33 mouse cellular contexts compared by ENCODE assay signal in genomic region chr1:152973421-152973820, GRCm38 (mm10). TPM values are rescaled to one million over a fixed set of nuclear protein-coding genes. Genes with fewer than 3 reads are reported as not detected.
DNase-seq lines count a peak whose midpoint lies in the region; ATAC-seq and TF ChIP-seq lines count a peak whose summit lies in the region.
"Had no signal": no experiment of that assay in that cellular context is flagged by ENCODE, and none has a peak within 500 bp of the region (broad histone marks: within the 10 kb centered on the region; RNA-seq: fewer than 3 reads in every experiment).

No protein-coding gene starts in this region.

- no peak for ATAC-seq in midbrain, postnatal 0 days (ENCODE audit: low FRiP score)
- no peak for ATAC-seq in neural tube, embryonic 15.5 days (ENCODE audit: low FRiP score)
- ATAC-seq: activated CD4-positive, CD25-positive, alpha-beta regulatory T cell, adult 4 months; forebrain, embryonic 13.5 days; inflammation-experienced regulatory T-cells, adult 6 months; liver, embryonic 12.5 days; liver, postnatal 0 days had no signal

- H3K36me3 ChIP-seq in midbrain, embryonic 10.5 days = no peaks in the 10 kb centered on the region
- no peaks in the 10 kb centered on the region for H3K36me3 ChIP-seq in midbrain, postnatal 0 days (ENCODE audit: insufficient read depth, low read length)
- H3K36me3 ChIP-seq in neural tube, embryonic 15.5 days = no peaks in the 10 kb centered on the region; the same call in 1 of the 2 replicates
- H3K36me3 ChIP-seq: heart, embryonic 15.5 days; kidney, embryonic 15.5 days; liver, embryonic 12.5 days; midbrain, embryonic 12.5 days; stomach, embryonic 15.5 days had no signal

- DNase-seq in embryo, embryonic 11 days = peak; percentile 37
- DNase-seq in embryo, embryonic 10.5 days (ENCODE audit: low spot score) = no peak
- DNase-seq in midbrain, embryonic 10.5 days (ENCODE audit: low spot score) = no peak
- DNase-seq in midbrain, postnatal 0 days (ENCODE audit: low spot score) = no peak
- peak; percentile 31 for DNase-seq in neural tube, embryonic 10.5 days (ENCODE audit: extremely low spot score, low spot score)
- DNase-seq in kidney, postnatal 4 days = no peak
- DNase-seq in left cerebral cortex, adult 9 months (ENCODE audit: low spot score in 2 of 2) = no peak
- DNase-seq: adrenal gland, adult 2 months; adrenal gland, postnatal 36 days; cerebellum, adult 2 months; cerebellum, postnatal 14 days; gastrocnemius, postnatal 10 days; heart, postnatal 36 days; kidney, adult 18-20 months; kidney, postnatal 25 days; left cerebral cortex, postnatal 4 days; liver, postnatal 0 days; right cerebral cortex, postnatal 25 days; thymus, postnatal 14 days had no signal

- H3K27me3 ChIP-seq in midbrain, embryonic 10.5 days (ENCODE audit: low read depth, poor library complexity, severe bottlenecking) = no peaks in the 10 kb centered on the region
- H3K27me3 ChIP-seq in midbrain, postnatal 0 days (ENCODE audit: insufficient read depth, low read length) = no peaks in the 10 kb centered on the region
- no peaks in the 10 kb centered on the region for H3K27me3 ChIP-seq in neural tube, embryonic 15.5 days (replicated peaks)
- H3K27me3 ChIP-seq: forebrain, embryonic 13.5 days; heart, embryonic 15.5 days; kidney, embryonic 15.5 days; liver, embryonic 12.5 days; midbrain, embryonic 12.5 days; stomach, embryonic 15.5 days had no signal

- peak overlapping the region; percentile 53 for H3K27ac ChIP-seq in midbrain, embryonic 10.5 days (replicated peaks)
- H3K27ac ChIP-seq in midbrain, postnatal 0 days (ENCODE audit: low read depth, low read length) = no peak overlapping the region
- H3K27ac ChIP-seq in neural tube, embryonic 15.5 days (replicated peaks) = peak overlapping the region; percentile 24; the same call in 1 of the 2 replicates
- H3K27ac ChIP-seq: forebrain, embryonic 13.5 days; heart, embryonic 15.5 days; kidney, embryonic 15.5 days; layer of hippocampus, adult 2 months; left cerebral cortex, adult 2 months; liver, embryonic 12.5 days; macrophage; midbrain, embryonic 12.5 days; stomach, embryonic 15.5 days had no signal

- no peaks in the 10 kb centered on the region for H3K9me3 ChIP-seq in midbrain, embryonic 10.5 days (replicated peaks)
- no peaks in the 10 kb centered on the region for H3K9me3 ChIP-seq in midbrain, postnatal 0 days (ENCODE audit: low read length)
- 0 out of 2 replicates have a peak, but pooled peaks cover 4% of the 10 kb centered on the region for H3K9me3 ChIP-seq in neural tube, embryonic 15.5 days (replicated peaks)
- H3K9me3 ChIP-seq: forebrain, embryonic 13.5 days; heart, embryonic 15.5 days; liver, embryonic 12.5 days; midbrain, embryonic 12.5 days; stomach, embryonic 15.5 days had no signal

- H3K9ac ChIP-seq in midbrain, postnatal 0 days (replicated peaks; ENCODE audit: low read length, poor library complexity, severe bottlenecking) = no peak overlapping the region
- no peak overlapping the region for H3K9ac ChIP-seq in neural tube, embryonic 15.5 days (replicated peaks)
- H3K9ac ChIP-seq: forebrain, embryonic 13.5 days; heart, embryonic 15.5 days; hindbrain, embryonic 14.5 days; kidney, embryonic 15.5 days; liver, embryonic 12.5 days; liver, postnatal 0 days; midbrain, embryonic 12.5 days; stomach, embryonic 15.5 days had no signal

- TF ChIP-seq CTCF in midbrain, postnatal 0 days (IDR thresholded peaks at IDR 0.05) = no peak

- H3K4me2 ChIP-seq in midbrain, postnatal 0 days (ENCODE audit: low read depth, low read length, poor library complexity, severe bottlenecking) = no peak overlapping the region
- H3K4me2 ChIP-seq in neural tube, embryonic 15.5 days = no peak overlapping the region
- H3K4me2 ChIP-seq: forebrain, embryonic 13.5 days; heart, embryonic 15.5 days; hindbrain, embryonic 14.5 days; kidney, embryonic 15.5 days; liver, embryonic 12.5 days; midbrain, embryonic 12.5 days; stomach, embryonic 15.5 days had no signal

- peaks cover 19% of the 10 kb centered on the region for H3K4me1 ChIP-seq in midbrain, embryonic 10.5 days
- H3K4me1 ChIP-seq in midbrain, postnatal 0 days (ENCODE audit: insufficient read depth, low read length) = peaks cover 3% of the 10 kb centered on the region; the same call in 1 of the 2 replicates
- H3K4me1 ChIP-seq in neural tube, embryonic 15.5 days = peaks cover 29% of the 10 kb centered on the region
- H3K4me1 ChIP-seq: heart, embryonic 15.5 days; liver, embryonic 12.5 days; stomach, embryonic 15.5 days had no signal

- no peak overlapping the region for H3K4me3 ChIP-seq in midbrain, embryonic 10.5 days
- H3K4me3 ChIP-seq in midbrain, postnatal 0 days (ENCODE audit: low read depth, low read length) = no peak overlapping the region
- no peak overlapping the region for H3K4me3 ChIP-seq in neural tube, embryonic 15.5 days (replicated peaks)
- H3K4me3 ChIP-seq: erythroblast, embryonic 14.5 days; forebrain, embryonic 13.5 days; heart, embryonic 15.5 days; kidney, embryonic 15.5 days; layer of hippocampus, adult 2 months; left cerebral cortex, adult 2 months; liver, embryonic 12.5 days; midbrain, embryonic 12.5 days; stomach, embryonic 15.5 days had no signal

- 15% methylated on average over 5 of the region's 5 CpGs for WGBS in midbrain, embryonic 10.5 days
- 23% methylated on average over 5 of the region's 5 CpGs for WGBS in midbrain, postnatal 0 days
- WGBS in neural tube, embryonic 15.5 days = 14% methylated on average over 5 of the region's 5 CpGs

RNA-seq across cellular contexts. Expression of gene Nmnat2, which starts 18.6 kb away (rescaled TPM):
- 10.5 and 10.7 TPM in 2 replicates for polyA plus RNA-seq in midbrain, embryonic 10.5 days (2016; fragmentation: Nextera tagmentation; extraction: Ambion mirVana)
- total RNA-seq in midbrain, postnatal 0 days (2014; rRNA removed) = 145 and 152 TPM in 2 replicates
- polyA plus RNA-seq in midbrain, postnatal 0 days (2015; fragmentation: Nextera tagmentation; extraction: Ambion mirVana) = 80.4 and 87.6 TPM in 2 replicates
- polyA plus RNA-seq in neural tube, embryonic 15.5 days (2015; fragmentation: Nextera tagmentation; extraction: Ambion mirVana) = 64.3 and 75.1 TPM in 2 replicates
- polyA plus RNA-seq: erythroblast, embryonic 14.5 days; liver, embryonic 12.5 days; macrophage had no signal

Comparison
In these comparisons a context has a peak if more than half of its experiments do, and no peak if none do; other contexts are left out.
1. DNase-seq: peak in embryo, embryonic 11 days (single experiment) and neural tube, embryonic 10.5 days (single experiment); none in embryo, embryonic 10.5 days (single experiment), midbrain, embryonic 10.5 days (single experiment), midbrain, postnatal 0 days (single experiment), kidney, postnatal 4 days (0 of 2) and left cerebral cortex, adult 9 months (0 of 2).